Mouse (Mus musculus) stomach, postnatal 0 days (tissue): Measurements from ENCODE around the gene Reln.

Source experiments
- CTCF ChIP-seq: IDR thresholded peaks from 2 replicates; pipeline ENCODE4 v1.5.1; 2016; ENCODE audit warnings: antibody characterized with exemption, low read depth, mild to moderate bottlenecking, moderate library complexity
- EP300 ChIP-seq: optimal IDR thresholded peaks from 2 replicates; pipeline ENCODE3; 2016; ENCODE audit warnings: antibody characterized with exemption

GRCm38 (mm10) chr5:22311046-22311445, 33.5 kb downstream of the Reln start:
- no peak for TF ChIP-seq CTCF
- no peak for TF ChIP-seq EP300
